Mouse (Mus musculus) hindbrain, embryonic 14.5 days (tissue): ENCODE data around the gene 5730596B20Rik. TPM values are rescaled to one million over a fixed set of nuclear protein-coding genes. Genes with fewer than 3 reads are reported as not detected.
A peak's percentile ranks its signal among the peaks of the same experiment; 100 is the strongest.

Experiments
- ATAC-seq: fragments of 200-750 bp; cut with Nextera tagmentation; 2 replicates; pipeline ENCODE4 v1.8.0; 2017; ENCODE audit warnings: moderate number of reproducible peaks, mild to moderate bottlenecking, moderate TSS enrichment, moderate library complexity; ENCODE audit not compliant: low FRiP score
- DNase-seq: peaks from one replicate; pipeline ENCODE4 v3.0.0-alpha.2; 2015; ENCODE audit warnings: low spot score
- H3K27ac ChIP-seq: fragments of 300-500 bp; sonication (generic); 2 replicates; pipeline ENCODE4 v1.5.1; 2014; ENCODE audit warnings: mild to moderate bottlenecking, moderate library complexity
- H3K27me3 ChIP-seq: fragments of 300-500 bp; sonication (generic); 2 replicates; pipeline ENCODE4 v1.6.1; 2014; ENCODE audit warnings: mild to moderate bottlenecking, low read length, mixed read lengths; ENCODE audit not compliant: control insufficient read depth, insufficient read depth
- H3K36me3 ChIP-seq: fragments of 300-500 bp; sonication (generic); replicated peaks from 2 replicates; pipeline ENCODE4 v1.6.1; 2014; ENCODE audit not compliant: control insufficient read depth, insufficient read depth
- H3K4me1 ChIP-seq: fragments of 300-500 bp; sonication (generic); replicated peaks from 2 replicates; pipeline ENCODE4 v1.6.1; 2014; ENCODE audit warnings: antibody characterized with exemption, low read length, mixed read lengths; ENCODE audit not compliant: control insufficient read depth, insufficient read depth
- H3K4me2 ChIP-seq: fragments of 300-500 bp; sonication (generic); replicated peaks from 2 replicates; pipeline ENCODE4 v1.6.1; 2014; ENCODE audit warnings: mild to moderate bottlenecking, moderate library complexity
- H3K4me3 ChIP-seq: fragments of 300-500 bp; sonication (generic); replicated peaks from 2 replicates; pipeline ENCODE4 v1.5.1; 2014; ENCODE audit warnings: mild to moderate bottlenecking, low read length
- H3K9ac ChIP-seq: fragments of 300-500 bp; sonication (generic); 2 replicates; pipeline ENCODE4 v1.6.1; 2014
- H3K9me3 ChIP-seq: fragments of 300-500 bp; sonication (generic); 2 replicates; pipeline ENCODE4 v1.6.1; 2016; ENCODE audit warnings: low read length; ENCODE audit not compliant: control insufficient read depth
- WGBS: fragments of 180-500 bp; shearing (Covaris S2); extraction: QIAGEN DNeasy Blood & Tissue Kit; methylation state at CpG from one replicate; pipeline ENCODE4 v1.1.7; 2014; 5-methylcytosine and 5-hydroxymethylcytosine counted together
- polyA plus RNA-seq: library from polyadenylated mRNA; unstranded; fragments of >200 nt; fragmentation: Nextera tagmentation; extraction: Ambion mirVana; gene quantifications from 2 replicates; pipeline ENCODE4 v1.2.1, GENCODE M21; 2014

Gene 5730596B20Rik
- polyA plus RNA-seq, 1 experiment from 2014 or later = 5.0 TPM

DNA sequence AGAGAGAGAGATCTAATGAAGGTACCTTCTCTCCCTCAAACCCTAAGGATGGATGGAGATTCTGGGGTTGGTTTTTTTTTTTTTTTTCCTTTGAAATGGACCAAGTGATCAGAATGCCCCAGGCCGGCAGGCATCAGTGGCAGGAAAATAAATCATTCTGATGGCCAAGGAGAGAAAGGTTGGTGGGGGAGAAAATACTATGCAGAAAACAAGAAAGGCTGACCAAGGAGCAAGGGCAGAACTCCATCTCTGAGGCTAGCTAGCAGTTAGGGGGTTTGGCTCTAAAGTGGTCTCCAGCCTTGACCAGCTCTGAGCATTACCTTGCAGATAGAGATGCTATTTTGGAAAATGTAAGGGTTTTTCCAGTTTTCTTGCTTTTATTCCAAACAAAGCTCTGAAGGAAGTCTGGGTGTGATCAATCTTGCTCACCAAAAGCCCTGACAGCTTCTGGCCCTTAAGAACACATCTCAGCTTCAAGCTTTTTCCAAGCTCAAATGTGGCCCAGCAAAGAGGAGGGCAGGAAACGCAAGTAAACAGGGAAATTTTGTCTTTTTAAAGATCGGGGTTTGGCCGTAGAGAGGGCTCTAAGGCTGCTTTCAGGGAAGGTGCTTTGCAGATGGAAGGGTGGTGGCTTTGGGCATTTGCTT lies 10.7 kb upstream of the 5730596B20Rik start:
- peaks cover 18% of the 10 kb centered on the region for H3K4me1 ChIP-seq
- DNase-seq = peak; percentile 46
- peak overlapping the region; percentile 100 for H3K27ac ChIP-seq
- H3K9ac ChIP-seq = peak overlapping the region; percentile 99
- no peak for ATAC-seq
- peak overlapping the region; percentile 81 for H3K4me2 ChIP-seq
- peak overlapping the region; percentile 71 for H3K4me3 ChIP-seq
- 0 out of 2 replicates have a peak, but pooled peaks cover 3% of the 10 kb centered on the region for H3K36me3 ChIP-seq
- 4% methylated on average over 4 of the region's 4 CpGs for WGBS
- peaks cover 44% of the 10 kb centered on the region for H3K27me3 ChIP-seq
- no peaks in the 10 kb centered on the region for H3K9me3 ChIP-seq

- WGBS = 8% methylated on average over 1 of the region's 1 CpGs
- Histone ChIP-seq H3K4me1 (peaks cover 24% of the 10 kb centered on the region), H3K9ac (peak overlapping the region; percentile 99), H3K4me3 (peak overlapping the region; percentile 71), H3K36me3 (0 out of 2 replicates have a peak, but pooled peaks cover 3% of the 10 kb centered on the region), H3K4me2 (peak overlapping the region; percentile 81), H3K9me3 (no peaks in the 10 kb centered on the region), H3K27ac (peak overlapping the region; percentile 100), H3K27me3 (peaks cover 47% of the 10 kb centered on the region)
- ATAC-seq = no peak
- no peak for DNase-seq
Measured at GRCm38 (mm10) chr6:52167176-52167575, 10.1 kb upstream of the 5730596B20Rik start.

GRCm38 (mm10) chr6:52167736-52168161 lies 9.5 kb upstream of the 5730596B20Rik start:
- Histone ChIP-seq H3K9ac (peak overlapping the region; percentile 99), H3K36me3 (0 out of 2 replicates have a peak, but pooled peaks cover 3% of the 10 kb centered on the region), H3K4me2 (peak overlapping the region; percentile 81), H3K4me1 (peaks cover 26% of the 10 kb centered on the region), H3K9me3 (no peaks in the 10 kb centered on the region), H3K27me3 (peaks cover 48% of the 10 kb centered on the region), H3K27ac (peak overlapping the region; percentile 100), H3K4me3 (peak overlapping the region; percentile 71)
- no peak for ATAC-seq
- 5% methylated on average over 14 of the region's 14 CpGs for WGBS
- DNase-seq = no peak

DNA sequence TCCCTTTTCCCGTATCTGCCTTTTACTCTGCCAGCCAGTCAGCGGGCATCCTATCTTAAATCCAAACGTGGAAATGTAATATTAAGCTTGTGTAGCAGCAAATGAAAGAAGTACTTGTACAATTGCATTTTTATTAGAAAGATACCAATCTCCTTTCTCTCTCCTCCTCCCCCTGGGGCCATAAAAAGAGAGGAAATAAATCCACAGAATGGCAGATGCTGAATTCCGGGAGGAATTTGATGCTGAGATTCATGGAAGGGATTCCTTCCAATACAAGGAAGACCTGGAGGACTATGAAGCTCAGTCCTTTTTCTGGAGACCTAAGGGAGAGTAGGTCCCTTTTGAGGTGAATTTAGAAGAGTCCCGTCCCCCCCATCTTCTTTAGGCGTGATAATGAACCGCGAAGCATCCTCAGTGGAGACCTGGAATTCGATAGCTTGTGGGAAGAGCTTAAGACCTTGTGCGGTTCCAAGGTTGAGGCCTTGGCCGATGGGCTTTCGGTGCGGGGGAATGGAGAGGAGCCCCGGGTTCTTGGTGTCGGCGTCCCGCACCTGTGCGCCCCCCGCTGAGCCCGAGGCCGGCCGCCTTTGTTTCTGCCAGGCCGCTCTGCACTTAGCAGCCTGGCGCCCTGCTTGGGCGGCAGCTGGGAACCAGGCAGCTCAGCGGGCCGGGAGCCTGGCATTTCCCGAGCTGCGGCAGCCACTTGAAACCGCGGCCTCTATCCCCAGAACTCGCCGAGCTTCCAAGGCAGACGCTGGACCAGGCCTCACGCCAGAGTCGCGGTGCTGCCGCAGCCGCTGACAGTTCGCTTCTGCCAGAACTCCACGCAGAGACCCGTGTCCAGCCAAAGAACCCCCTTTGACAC lies 8.9 kb upstream of the 5730596B20Rik start:
- under 1% methylated on average over 42 of the region's 42 CpGs for WGBS
- Histone ChIP-seq H3K9ac (peak overlapping the region; percentile 99), H3K36me3 (no peaks in the 10 kb centered on the region), H3K4me1 (peaks cover 26% of the 10 kb centered on the region), H3K4me3 (peak overlapping the region; percentile 71), H3K4me2 (peak overlapping the region; percentile 81), H3K27ac (peak overlapping the region; percentile 100), H3K27me3 (peaks cover 52% of the 10 kb centered on the region), H3K9me3 (no peaks in the 10 kb centered on the region)
- DNase-seq (peak; percentile 69), ATAC-seq (no peak)

DNA sequence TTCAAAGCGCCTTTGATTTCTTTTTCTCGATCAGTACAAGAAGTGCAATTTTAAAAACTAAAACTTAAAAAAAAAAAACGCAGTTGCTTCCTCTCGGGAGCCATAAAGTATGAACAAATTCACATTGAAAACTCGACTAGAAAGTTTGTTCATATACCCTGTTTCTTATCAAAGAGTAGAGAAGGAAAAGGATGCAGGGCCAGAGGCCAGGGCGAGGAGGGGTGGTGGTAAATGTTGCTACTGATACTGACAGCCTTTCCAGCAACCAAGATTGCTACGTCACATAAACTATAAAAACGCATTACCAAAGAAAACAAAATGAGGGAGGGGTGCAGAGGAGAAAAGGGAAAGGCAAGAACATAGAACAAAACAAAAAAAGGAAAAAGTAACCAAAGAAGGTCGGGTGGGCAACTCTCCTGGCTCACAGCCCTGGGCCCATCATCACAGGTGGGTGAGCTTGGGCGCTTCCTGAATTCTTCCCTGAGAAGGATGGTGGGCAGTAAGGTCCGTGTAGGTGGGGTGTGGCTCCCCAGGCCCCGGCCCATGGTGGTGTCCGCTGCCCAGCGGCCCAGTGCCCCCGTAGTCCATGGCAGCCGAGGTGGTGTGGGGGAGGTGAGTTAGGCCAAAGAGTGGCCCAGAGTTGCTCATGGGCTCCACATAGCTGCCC lies 7.7 kb upstream of the 5730596B20Rik start:
- H3K27ac ChIP-seq = peak overlapping the region; percentile 100
- H3K4me3 ChIP-seq = peak overlapping the region; percentile 71
- 5% methylated on average over 16 of the region's 16 CpGs for WGBS
- H3K9ac ChIP-seq = peak overlapping the region; percentile 99
- peaks cover 26% of the 10 kb centered on the region for H3K4me1 ChIP-seq
- H3K9me3 ChIP-seq = no peaks in the 10 kb centered on the region
- peak overlapping the region; percentile 81 for H3K4me2 ChIP-seq
- peaks cover 60% of the 10 kb centered on the region for H3K27me3 ChIP-seq
- DNase-seq = no peak
- no peak for ATAC-seq
- H3K36me3 ChIP-seq = no peaks in the 10 kb centered on the region

GRCm38 (mm10) chr6:52170166-52170897 lies 7.0 kb upstream of the 5730596B20Rik start:
- peak overlapping the region; percentile 100 for H3K27ac ChIP-seq
- peaks cover 26% of the 10 kb centered on the region for H3K4me1 ChIP-seq
- DNase-seq (no peak), ATAC-seq (0 out of 2 replicates have a peak, but pooled peaks have one; percentile 6)
- H3K9me3 ChIP-seq = no peaks in the 10 kb centered on the region
- H3K4me2 ChIP-seq = peak overlapping the region; percentile 81
- peak overlapping the region; percentile 71 for H3K4me3 ChIP-seq
- H3K36me3 ChIP-seq = no peaks in the 10 kb centered on the region
- H3K9ac ChIP-seq = peak overlapping the region; percentile 99
- WGBS = 2% methylated on average over 39 of the region's 40 CpGs
- peaks cover 64% of the 10 kb centered on the region for H3K27me3 ChIP-seq

GRCm38 (mm10) chr6:52170898-52171223 lies 6.4 kb upstream of the 5730596B20Rik start:
- no peaks in the 10 kb centered on the region for H3K9me3 ChIP-seq
- no peaks in the 10 kb centered on the region for H3K36me3 ChIP-seq
- H3K4me3 ChIP-seq = peak overlapping the region; percentile 71
- peak overlapping the region; percentile 100 for H3K27ac ChIP-seq
- peaks cover 62% of the 10 kb centered on the region for H3K27me3 ChIP-seq
- WGBS = 6% methylated on average over 5 of the region's 5 CpGs
- ATAC-seq (no peak), DNase-seq (no peak)
- peak overlapping the region; percentile 81 for H3K4me2 ChIP-seq
- peaks cover 26% of the 10 kb centered on the region for H3K4me1 ChIP-seq
- H3K9ac ChIP-seq = peak overlapping the region; percentile 99

- ATAC-seq = no peak
- Histone ChIP-seq H3K27me3 (peaks cover 62% of the 10 kb centered on the region), H3K36me3 (no peaks in the 10 kb centered on the region), H3K27ac (peak overlapping the region; percentile 100), H3K4me2 (peak overlapping the region; percentile 81), H3K4me1 (peaks cover 26% of the 10 kb centered on the region), H3K4me3 (peak overlapping the region; percentile 71), H3K9me3 (no peaks in the 10 kb centered on the region), H3K9ac (peak overlapping the region; percentile 99)
- no peak for DNase-seq
- WGBS = 3% methylated on average over 4 of the region's 4 CpGs
Measured at GRCm38 (mm10) chr6:52171331-52171730, 6.0 kb upstream of the 5730596B20Rik start.
